Mouse (Mus musculus) cerebellum, adult 2 months (tissue): Measurements from ENCODE around the gene Ccdc87. TPM values are rescaled to one million over a fixed set of nuclear protein-coding genes. Genes with fewer than 3 reads are reported as not detected.
"Not testable (repeated sequence)": the region's sequence is repeated elsewhere in the genome, so short reads cannot be mapped to it uniquely, and the experiment has no call there.

ENCODE experiments used
- DNase-seq, 2 experiments: peaks; one replicate each; pipeline ENCODE4 v3.0.0; 2021
- H3K27ac ChIP-seq: fragments of 200-500 bp; 2 replicates; pipeline ENCODE4 v1.5.1; 2012; ENCODE audit warnings: low read length, control low read depth, inconsistent platforms; ENCODE audit not compliant: insufficient read depth
- H3K27me3 ChIP-seq: fragments of 200-500 bp; 2 replicates; pipeline ENCODE4 v1.6.1; 2012; ENCODE audit warnings: inconsistent platforms, mild to moderate bottlenecking, low read length, moderate library complexity; ENCODE audit not compliant: control insufficient read depth, insufficient read depth
- H3K4me1 ChIP-seq: fragments of 200-500 bp; 2 replicates; pipeline ENCODE4 v1.6.1; 2011; ENCODE audit warnings: low read length; ENCODE audit not compliant: control insufficient read depth, insufficient read depth
- H3K4me3 ChIP-seq: fragments of 200-500 bp; replicated peaks from 2 replicates; pipeline ENCODE3; 2011; ENCODE audit warnings: mild to moderate bottlenecking, low read depth, low read length, control low read depth; ENCODE audit not compliant: insufficient read depth
- CTCF ChIP-seq: fragments of 200-500 bp; IDR thresholded peaks from 2 replicates; pipeline ENCODE4 v1.5.1; 2011; ENCODE audit warnings: low read depth, mild to moderate bottlenecking, control low read depth, low read length, moderate library complexity, borderline replicate concordance; ENCODE audit not compliant: insufficient read depth
- POLR2A ChIP-seq: fragments of 200-500 bp; IDR thresholded peaks from 2 replicates; pipeline ENCODE4 v1.6.1; 2011; ENCODE audit warnings: low read length, control low read depth, borderline replicate concordance; ENCODE audit not compliant: insufficient read depth
- WGBS: fragments of 180-500 bp; shearing (Covaris S2); methylation state at CpG from one replicate; pipeline ENCODE4 v1.1.7; 2018; 5-methylcytosine and 5-hydroxymethylcytosine counted together
- polyA plus RNA-seq: library from polyadenylated mRNA; depleted of rRNA; stranded (reverse); fragments of >200 nt; gene quantifications from 2 replicates; pipeline ENCODE4 v1.2.3, GENCODE M21; 2012

Gene Ccdc87
- polyA plus RNA-seq, 1 experiment = 0.64 TPM

GRCm38 (mm10) chr19:4863048-4863447 lies 23.9 kb downstream of the Ccdc87 start:
- Histone ChIP-seq H3K27ac (no peak overlapping the region), H3K4me3 (no peak overlapping the region), H3K27me3 (no peaks in the 10 kb centered on the region), H3K4me1 (peaks cover 13% of the 10 kb centered on the region)
- no peak for TF ChIP-seq POLR2A
- 19% methylated on average over 6 of the region's 6 CpGs for WGBS
- no peak for DNase-seq

- H3K27ac ChIP-seq = no peak overlapping the region
- TF ChIP-seq CTCF (no peak), POLR2A (no peak)
- WGBS = 10% methylated on average over 17 of the region's 17 CpGs
Observed at GRCm38 (mm10) chr19:4865147-4865546, 26.0 kb downstream of the Ccdc87 start.

GRCm38 (mm10) chr19:4874613-4875012 lies 35.4 kb downstream of the Ccdc87 start:
- not testable (repeated sequence) for H3K4me3 ChIP-seq, H3K4me1 ChIP-seq, H3K27me3 ChIP-seq, DNase-seq, H3K27ac ChIP-seq
- WGBS = 79% methylated on average over 1 of the region's 1 CpGs

More at GRCm38 (mm10) chr19:4865147-4865546, 26.0 kb downstream of the Ccdc87 start:
- no peak overlapping the region for H3K4me3 ChIP-seq
- peaks cover 13% of the 10 kb centered on the region for H3K4me1 ChIP-seq
- no peak for DNase-seq
- H3K27me3 ChIP-seq = no peaks in the 10 kb centered on the region

GRCm38 (mm10) chr19:4876241-4876640 lies 37.1 kb downstream of the Ccdc87 start:
- H3K4me3 ChIP-seq = no peak overlapping the region
- H3K4me1 ChIP-seq = 0 out of 2 replicates have a peak, but pooled peaks cover 4% of the 10 kb centered on the region
- no peak for DNase-seq
- TF ChIP-seq CTCF (no peak), POLR2A (no peak)
- H3K27me3 ChIP-seq = no peaks in the 10 kb centered on the region
- WGBS = 63% methylated on average over 4 of the region's 4 CpGs
- no peak overlapping the region for H3K27ac ChIP-seq

DNA sequence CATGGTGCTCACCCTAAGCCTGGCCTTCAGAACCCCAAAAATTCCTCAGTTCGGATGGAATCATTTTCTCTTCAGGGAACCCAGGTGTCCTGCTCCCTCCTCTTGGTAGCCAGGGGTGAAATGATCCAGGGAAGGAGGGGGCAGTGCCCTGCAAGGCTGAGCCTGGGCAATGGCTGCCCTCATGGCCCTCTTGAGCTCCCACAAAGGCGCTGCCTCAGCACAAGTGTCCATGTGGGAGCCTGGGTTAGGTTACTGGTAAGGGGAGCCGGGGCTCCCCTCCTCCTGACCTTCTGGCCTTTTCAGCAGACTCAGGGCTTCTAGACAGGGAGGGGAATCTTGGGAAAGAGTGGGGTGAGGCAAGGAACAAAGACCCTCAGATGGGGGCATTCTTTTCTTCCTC lies 37.6 kb downstream of the Ccdc87 start:
- 72% methylated on average over 3 of the region's 3 CpGs for WGBS
- H3K4me3 ChIP-seq = no peak overlapping the region
- no peak for TF ChIP-seq CTCF
- TF ChIP-seq POLR2A = no peak
- H3K27me3 ChIP-seq = no peaks in the 10 kb centered on the region
- DNase-seq = no peak
- H3K27ac ChIP-seq = no peak overlapping the region
- 0 out of 2 replicates have a peak, but pooled peaks cover 4% of the 10 kb centered on the region for H3K4me1 ChIP-seq

DNA sequence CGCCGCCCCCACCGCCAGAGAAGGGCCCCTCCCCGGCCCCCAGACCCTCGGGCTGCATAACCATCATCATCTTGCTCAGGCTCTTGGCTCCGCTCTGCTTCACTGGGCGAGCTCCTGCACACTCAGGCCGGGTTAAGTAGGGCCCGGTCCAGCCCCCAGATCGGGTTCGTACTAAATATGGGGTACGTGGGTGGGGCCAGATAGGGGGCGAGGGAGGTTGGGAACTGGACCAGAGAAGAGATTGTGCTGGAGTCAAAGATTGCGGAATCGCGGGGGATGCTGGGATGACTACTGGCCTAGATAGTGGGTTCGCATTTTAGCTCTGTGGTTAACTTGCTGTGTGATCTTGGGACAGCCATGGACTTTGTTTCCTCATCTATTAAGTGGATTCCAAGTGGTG lies 38.6 kb downstream of the Ccdc87 start, which contains the start of gene Actn3:
TSS of gene Actn3 (minus strand) at position 125 of the 400 bp plus-strand sequence.
- no peaks in the 10 kb centered on the region for H3K27me3 ChIP-seq
- peak within 1 kb of the TSS; percentile 64 for H3K4me3 ChIP-seq
- WGBS = 6% methylated on average over 17 of the region's 17 CpGs
- H3K27ac ChIP-seq = no peak within 1 kb of the TSS
- TF ChIP-seq CTCF (no peak), POLR2A (no peak)
- H3K4me1 ChIP-seq = 0 out of 2 replicates have a peak, but pooled peaks cover 4% of the 10 kb centered on the region
- DNase-seq = no peak

DNA sequence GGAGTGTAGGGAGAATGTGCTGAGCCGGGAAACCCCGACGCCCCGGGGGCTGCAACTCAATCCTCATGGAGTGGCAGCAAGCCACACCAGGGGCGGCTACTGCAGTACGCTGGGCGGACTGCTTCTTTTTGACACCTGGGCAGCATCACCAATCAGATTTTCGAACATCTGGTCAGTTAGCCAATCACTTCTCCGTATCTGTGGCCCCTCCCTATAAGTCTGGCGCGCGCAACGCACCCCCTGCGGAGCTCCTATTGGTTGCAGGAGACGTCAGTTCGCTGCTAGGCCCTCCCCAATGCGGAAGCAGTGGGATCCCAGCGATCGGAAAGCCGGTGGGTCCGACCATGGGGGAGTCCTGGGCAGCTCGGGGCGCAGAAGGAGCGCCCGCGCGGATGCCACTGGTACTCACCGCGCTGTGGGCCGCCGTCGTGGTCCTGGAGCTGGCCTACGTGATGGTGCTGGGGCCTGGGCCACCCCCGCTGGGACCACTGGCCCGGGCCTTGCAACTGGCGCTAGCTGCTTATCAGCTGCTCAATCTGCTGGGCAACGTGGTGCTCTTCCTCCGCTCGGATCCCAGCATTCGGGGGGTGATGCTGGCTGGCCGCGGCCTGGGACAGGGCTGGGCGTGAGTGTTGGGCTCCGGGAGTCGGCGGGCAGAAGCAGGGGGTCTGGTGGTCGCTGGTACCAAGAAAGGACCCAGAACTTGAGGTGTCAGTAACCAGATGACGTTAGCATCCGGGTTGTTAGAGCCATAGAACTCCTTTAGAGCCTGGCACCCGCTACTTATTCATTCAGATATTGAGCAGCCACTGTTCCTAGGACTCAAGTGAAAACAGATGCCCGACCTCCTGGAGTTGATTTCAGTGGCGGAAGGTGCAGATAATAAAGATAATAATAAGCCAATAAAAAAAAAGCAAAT lies 39.5 kb downstream of the Ccdc87 start, which contains the start of gene Zdhhc24:
TSS of gene Zdhhc24 (plus strand) at position 264 of the 919 bp plus-strand sequence.
- 1% methylated on average over 52 of the region's 52 CpGs for WGBS
- Histone ChIP-seq H3K27me3 (no peaks in the 10 kb centered on the region), H3K4me1 (0 out of 2 replicates have a peak, but pooled peaks cover 4% of the 10 kb centered on the region), H3K27ac (no peak within 1 kb of the TSS), H3K4me3 (peak within 1 kb of the TSS; percentile 64)
- DNase-seq = peak; percentile 95 to 96
- TF ChIP-seq POLR2A (peak; percentile 53; the same call in 1 of the 2 replicates), CTCF (no peak)

GRCm38 (mm10) chr19:4879324-4879703 lies 40.1 kb downstream of the Ccdc87 start:
- no peak overlapping the region for H3K4me3 ChIP-seq
- H3K27ac ChIP-seq = no peak overlapping the region
- whole genome bisulfite sequencing = 70% methylated on average over 10 of the region's 10 CpGs
- H3K4me1 ChIP-seq = 0 out of 2 replicates have a peak, but pooled peaks cover 4% of the 10 kb centered on the region
- no peaks in the 10 kb centered on the region for H3K27me3 ChIP-seq
- no peak for DNase-seq
- no peak for TF ChIP-seq POLR2A
- TF ChIP-seq CTCF = no peak
